14 mouse cellular contexts compared by ENCODE assay signal in the genomic region with DNA sequence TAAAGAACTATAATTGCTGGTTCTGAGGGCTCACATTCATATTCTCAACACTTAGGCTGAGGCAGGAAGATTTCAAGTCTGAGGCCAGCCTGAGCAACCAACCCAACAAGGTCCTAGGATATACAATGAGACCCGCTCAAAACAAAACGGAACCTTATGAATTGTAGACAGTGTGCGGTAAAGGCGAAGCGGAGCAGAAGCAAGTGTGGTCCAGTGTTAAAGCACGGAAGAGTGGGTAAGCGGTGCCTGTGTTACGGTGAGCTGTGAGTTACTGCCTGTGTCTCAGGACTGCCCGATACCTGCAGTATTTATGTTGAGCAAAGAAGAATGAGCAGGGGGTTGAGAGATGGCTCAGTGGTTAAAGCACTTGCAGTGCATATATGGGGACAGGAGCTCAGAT.
"Had no signal": no experiment of that assay in that cellular context is flagged by ENCODE, and none has a peak within 500 bp of the region (broad histone marks: within the 10 kb centered on the region; RNA-seq: fewer than 3 reads in every experiment).

No protein-coding gene starts in this region.

- H3K36me3 ChIP-seq: midbrain, embryonic 10.5 days; neural tube, embryonic 13.5 days; neural tube, embryonic 15.5 days; stomach, embryonic 15.5 days had no signal

- H3K9ac ChIP-seq: lung, embryonic 14.5 days; neural tube, embryonic 13.5 days; neural tube, embryonic 15.5 days; stomach, embryonic 15.5 days had no signal

- H3K9me3 ChIP-seq: midbrain, embryonic 10.5 days; neural tube, embryonic 13.5 days; neural tube, embryonic 15.5 days; stomach, embryonic 15.5 days had no signal

- H3K27ac ChIP-seq: midbrain, embryonic 10.5 days; neural tube, embryonic 13.5 days; neural tube, embryonic 15.5 days; stomach, embryonic 15.5 days; stomach, postnatal 0 days had no signal

- H3K27me3 ChIP-seq: neural tube, embryonic 13.5 days; neural tube, embryonic 15.5 days; stomach, embryonic 15.5 days had no signal

- DNase-seq: lung, adult 18-20 months; lung, embryonic 14.5 days; lung, postnatal 10 days; midbrain, embryonic 14.5 days; right cerebral cortex, postnatal 14 days; thymus, adult 2 months; thymus, postnatal 25 days; thymus, postnatal 4 days had no signal

- H3K4me1 ChIP-seq: stomach, embryonic 15.5 days had no signal

- H3K4me2 ChIP-seq: lung, embryonic 14.5 days; neural tube, embryonic 13.5 days; neural tube, embryonic 15.5 days; stomach, embryonic 15.5 days had no signal

- H3K4me3 ChIP-seq: midbrain, embryonic 10.5 days; myocyte; neural tube, embryonic 13.5 days; neural tube, embryonic 15.5 days; stomach, embryonic 15.5 days had no signal
